Mouse (Mus musculus) right cerebral cortex, adult 2 months (tissue): ENCODE data around the gene Atp6v0b.
A peak's percentile ranks its signal among the peaks of the same experiment; 100 is the strongest.

Source experiments
- DNase-seq, 2 experiments: peaks; one replicate each; pipeline ENCODE4 v3.0.0; 2021 to 2022; ENCODE audit warnings: low spot score in 2 of 2

The Atp6v0b gene

GRCm38 (mm10) chr4:117887133-117887532, at the start of gene Atp6v0b:
Gene Atp6v0b, minus strand, starts transcription at chr4:117887333.
- DNase-seq, result peak; percentile 96

DNA sequence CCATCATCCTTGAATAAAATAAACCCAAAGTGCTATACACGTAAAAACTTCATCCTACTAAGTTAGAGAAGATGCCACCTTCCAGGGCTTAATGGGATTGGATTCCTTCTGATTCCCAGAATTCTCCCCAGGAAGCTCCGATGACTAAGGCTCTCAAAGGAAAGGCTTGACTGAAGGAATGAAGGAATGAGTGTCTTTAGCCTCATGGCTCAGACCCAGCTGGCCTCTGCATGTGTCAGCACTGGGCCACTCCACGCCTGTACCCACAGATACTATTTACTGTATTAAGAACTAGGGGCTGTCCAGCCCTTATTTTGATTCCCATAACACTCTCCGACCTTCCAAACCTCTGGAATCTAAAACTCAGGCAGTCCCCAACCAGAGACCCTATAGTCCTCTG, 46.9 kb upstream of the Atp6v0b start:
- no peak for DNase-seq

DNA sequence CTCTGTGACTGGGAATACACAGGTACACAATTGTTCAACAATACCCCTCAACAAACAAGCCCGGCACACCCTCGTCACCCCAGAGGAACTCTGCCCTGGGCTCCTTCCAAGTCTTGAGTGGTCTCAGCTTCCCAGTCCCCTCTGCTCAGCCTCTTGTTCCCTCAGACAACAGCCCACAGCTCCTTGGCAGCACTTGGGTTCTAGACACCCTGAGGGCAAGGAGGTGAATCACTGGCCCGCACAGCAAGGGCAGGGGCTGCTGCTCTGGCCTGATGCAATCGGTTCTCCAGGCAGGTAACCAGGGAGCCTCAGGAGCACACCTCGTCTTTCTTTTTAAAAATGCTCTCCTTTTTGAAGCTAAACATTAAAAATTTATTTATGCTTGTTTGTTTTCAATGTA, 46.1 kb upstream of the Atp6v0b start:
- no peak for DNase-seq

DNA sequence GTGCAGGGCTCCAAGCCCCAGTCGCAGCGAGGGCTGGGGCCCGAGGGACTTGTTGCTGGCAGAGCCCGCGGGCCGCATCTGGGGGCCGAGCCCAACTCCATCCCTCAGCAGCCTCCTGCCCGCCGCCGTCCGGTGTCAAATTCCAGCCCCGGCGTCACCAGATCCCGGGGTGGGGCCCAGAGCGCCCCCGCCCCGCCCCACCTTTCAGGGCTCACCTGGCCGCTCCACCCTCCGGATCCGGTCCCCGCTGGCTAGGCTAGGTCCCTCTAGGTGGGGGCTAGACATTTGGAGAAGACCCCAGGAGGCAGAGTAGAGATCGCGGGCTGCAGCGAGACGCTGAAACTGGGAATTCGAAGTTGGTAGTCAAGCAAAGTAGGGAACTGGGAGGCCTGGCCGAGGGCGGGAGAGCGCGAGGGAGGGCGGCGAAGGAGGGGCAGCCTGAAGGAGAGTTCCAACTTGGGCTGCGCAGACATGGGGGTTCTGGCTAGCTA, 42.3 kb upstream of the Atp6v0b start, which contains the start of gene Artn:
Gene Artn (minus strand): TSS at position 373 of the 491 bp plus-strand sequence.
- no peak for DNase-seq

GRCm38 (mm10) chr4:117928699-117929241, 41.6 kb upstream of the Atp6v0b start:
- DNase-seq, result peak; percentile 57 to 68

DNA sequence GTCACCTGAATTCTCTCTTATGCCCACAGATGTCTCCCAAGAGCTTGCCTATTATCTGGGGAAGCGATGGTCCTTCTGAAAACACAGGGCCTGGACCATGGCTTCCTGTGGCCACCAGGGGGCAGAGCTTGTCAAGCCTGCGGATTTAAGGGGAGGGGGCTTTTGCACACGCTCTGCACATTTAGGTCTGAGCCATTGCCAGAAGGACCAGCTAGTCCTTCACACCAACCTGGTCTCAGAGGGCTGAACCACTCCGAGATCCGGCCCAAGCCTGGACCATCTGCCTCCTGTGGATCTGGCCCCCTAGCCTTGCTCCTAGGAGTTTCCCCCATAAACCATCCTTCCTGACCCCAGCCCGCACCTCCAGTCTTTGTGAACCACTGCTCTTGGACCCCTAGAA, 41.1 kb upstream of the Atp6v0b start:
- DNase-seq, result no peak

DNA sequence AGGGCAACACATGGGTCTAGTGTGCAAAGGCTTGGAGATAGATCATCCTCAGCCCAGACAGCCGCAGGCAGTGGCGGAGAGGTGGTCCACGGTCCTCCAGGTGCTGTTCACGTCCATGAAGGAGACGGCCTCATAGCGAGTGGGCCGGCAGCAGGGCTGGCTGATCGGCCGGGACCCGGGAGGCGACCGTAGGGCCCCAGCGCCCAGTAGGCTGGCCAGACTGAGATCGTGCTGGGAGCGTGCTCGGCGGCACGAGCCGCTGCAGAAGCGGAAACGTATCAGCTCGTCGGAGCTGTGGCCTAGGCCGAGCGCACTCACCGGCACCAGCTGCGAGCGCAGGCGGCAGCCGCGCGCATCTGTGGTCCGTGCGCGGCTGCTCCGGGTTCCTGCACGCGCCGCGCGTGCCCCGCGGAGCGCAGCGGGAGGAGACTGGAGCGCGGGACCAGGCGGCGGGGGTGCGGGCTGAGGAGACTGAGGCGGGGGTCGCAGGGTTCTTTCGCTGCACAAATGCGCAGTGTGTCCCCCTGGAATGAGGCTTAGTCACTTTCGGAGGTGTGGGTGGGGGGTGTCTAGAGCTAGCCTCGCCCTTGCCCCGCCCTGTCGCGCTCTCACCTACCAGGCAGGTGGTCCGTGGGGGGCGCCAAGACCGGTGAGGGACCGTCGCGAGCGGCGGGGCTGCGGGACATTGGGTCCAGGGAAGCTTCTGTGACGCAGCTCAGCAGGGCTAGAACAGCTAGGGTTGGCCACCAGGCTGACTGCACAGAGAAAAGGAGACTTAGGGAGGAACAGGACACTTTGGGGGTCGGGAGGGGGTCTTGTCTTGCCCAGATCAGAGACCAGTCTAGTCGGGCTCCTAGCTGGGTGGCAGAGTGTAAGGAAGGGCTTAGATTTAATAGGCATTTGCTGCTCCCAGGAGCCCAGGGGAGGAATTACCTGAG, 39.7 kb upstream of the Atp6v0b start:
- DNase-seq, result peak; percentile 61 to 72

DNA sequence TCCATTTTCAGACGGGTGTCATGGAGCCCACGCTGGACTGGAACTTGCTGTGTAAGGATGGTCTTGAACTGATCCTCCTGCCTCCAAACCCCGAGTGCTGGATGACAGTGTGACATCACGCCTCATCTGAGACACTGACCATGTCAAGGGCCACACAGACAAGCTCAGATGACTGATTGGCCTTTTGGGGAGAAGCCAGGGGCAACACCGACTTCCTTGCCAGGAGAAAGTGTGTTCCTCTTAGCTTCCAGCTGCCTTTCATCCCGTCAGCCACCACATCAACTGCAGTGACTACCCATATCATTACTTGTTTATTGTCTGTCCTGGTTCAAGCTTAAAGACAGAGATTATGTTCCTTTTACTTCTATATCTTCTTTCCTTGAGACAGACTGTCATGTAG, 37.8 kb upstream of the Atp6v0b start:
- DNase-seq, result no peak

DNA sequence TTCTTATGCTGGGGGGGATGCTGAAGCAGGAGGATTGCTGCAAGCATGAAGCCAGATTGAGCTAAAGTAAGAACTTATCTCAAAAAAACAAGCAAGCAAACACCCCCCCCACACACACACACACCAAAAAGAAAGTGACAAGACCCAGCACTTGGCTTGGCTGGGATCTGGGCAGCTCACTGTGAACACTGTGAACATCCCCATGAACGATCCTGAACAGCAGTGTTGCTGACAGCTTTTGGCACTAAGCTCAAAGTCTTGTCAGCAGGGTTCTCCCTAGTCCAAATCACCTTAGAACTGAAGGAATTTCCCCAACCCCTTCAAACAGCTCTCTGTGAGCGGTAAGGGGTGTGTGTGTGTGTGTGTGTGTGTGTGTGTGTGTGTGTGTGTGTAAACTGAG, 36.3 kb upstream of the Atp6v0b start:
- no peak for DNase-seq

- no peak for DNase-seq
Measured at GRCm38 (mm10) chr4:117921358-117921757, 34.2 kb upstream of the Atp6v0b start.

DNA sequence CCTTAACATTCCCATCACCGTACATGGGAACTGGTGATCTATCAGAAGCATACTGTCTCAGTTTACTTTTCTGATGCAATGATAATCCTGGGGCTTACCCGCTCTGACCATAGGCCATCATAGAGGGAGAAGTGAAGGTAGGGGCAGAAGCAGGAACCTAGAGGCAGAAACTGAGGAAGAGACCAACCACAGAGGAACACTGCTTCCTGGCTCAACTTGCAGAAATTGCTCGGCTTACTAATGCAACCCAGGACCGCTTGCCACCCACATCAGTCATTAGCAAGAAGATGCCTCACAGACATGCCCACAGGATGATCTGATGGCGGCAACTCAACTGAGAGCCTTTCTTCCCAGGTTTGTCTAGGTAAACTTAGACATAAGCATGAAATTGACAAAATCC, 31.6 kb upstream of the Atp6v0b start:
- no peak for DNase-seq

DNA sequence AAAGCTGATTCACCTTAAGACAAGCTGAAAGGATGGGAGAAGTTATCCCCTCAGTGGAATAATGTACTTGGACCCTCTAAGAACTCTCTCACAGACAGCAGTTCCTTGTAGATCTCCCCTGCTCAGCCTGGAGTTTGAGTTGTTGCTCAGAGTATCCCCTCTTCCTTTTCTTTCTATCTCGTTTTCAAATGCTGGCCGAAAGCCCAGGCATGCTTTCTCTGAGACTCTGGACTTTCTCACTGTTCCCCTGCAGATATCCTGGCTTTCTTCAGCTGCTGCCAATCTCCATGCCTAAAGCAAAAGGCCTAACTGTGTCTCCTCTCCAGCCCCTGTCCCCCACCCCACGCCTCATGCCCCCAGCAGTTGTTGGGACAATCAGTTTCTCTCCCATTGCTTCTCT, 31.1 kb upstream of the Atp6v0b start:
- DNase-seq, result no peak

- DNase-seq, result no peak
Measured at GRCm38 (mm10) chr4:117917847-117918246, 30.7 kb upstream of the Atp6v0b start.

GRCm38 (mm10) chr4:117917402-117917801, 30.3 kb upstream of the Atp6v0b start:
- no peak for DNase-seq

DNA sequence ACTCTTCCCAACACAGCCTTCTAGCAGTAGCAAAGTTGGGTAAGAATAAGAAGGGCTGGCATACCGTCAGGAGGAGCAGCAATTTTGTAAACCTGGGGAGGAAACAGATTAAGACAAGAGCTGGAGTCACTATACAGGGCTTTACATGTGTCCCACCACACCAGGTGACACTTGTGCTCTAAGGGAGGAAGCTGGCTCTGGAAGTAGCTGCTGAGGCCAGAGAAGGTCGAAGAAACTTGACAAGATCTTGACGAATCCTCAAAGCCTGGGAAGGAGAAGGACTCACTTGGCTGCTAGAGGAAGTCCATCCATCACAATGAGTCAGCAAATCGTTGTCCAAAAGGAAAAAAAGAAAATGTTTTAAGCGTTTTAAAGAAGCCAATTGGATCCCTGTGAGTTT, 29.3 kb upstream of the Atp6v0b start:
- no peak for DNase-seq

DNA sequence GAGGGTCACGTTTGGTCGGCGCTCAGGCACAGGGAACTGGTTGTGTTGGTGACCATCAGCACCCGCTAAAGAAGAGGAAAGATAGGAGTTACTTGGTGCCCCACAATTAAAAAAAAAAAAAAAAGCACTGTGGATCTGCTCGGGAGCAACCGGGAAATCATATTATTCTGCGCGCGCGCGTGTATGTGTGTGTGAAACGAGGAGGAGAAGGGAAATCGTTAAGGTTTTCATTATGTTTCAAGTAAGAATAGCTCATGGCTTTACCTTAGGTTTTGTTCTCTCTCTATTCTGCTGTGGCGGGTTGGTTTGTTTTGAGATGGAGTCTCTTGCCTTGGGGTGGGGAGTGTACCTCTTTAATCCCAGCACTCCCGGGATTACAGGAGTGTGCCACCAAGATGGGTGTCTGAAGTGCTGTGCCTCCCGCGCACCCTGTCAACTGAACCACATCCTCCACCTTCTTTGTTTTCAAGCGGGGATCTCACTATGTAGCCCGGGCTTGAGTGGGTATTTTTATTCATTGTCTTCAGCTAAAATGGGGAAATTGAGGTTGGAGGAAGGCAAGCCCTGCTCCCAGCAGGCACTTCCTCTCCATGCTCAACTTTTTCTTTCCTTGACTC, 28.5 kb upstream of the Atp6v0b start:
- DNase-seq, result no peak

DNA sequence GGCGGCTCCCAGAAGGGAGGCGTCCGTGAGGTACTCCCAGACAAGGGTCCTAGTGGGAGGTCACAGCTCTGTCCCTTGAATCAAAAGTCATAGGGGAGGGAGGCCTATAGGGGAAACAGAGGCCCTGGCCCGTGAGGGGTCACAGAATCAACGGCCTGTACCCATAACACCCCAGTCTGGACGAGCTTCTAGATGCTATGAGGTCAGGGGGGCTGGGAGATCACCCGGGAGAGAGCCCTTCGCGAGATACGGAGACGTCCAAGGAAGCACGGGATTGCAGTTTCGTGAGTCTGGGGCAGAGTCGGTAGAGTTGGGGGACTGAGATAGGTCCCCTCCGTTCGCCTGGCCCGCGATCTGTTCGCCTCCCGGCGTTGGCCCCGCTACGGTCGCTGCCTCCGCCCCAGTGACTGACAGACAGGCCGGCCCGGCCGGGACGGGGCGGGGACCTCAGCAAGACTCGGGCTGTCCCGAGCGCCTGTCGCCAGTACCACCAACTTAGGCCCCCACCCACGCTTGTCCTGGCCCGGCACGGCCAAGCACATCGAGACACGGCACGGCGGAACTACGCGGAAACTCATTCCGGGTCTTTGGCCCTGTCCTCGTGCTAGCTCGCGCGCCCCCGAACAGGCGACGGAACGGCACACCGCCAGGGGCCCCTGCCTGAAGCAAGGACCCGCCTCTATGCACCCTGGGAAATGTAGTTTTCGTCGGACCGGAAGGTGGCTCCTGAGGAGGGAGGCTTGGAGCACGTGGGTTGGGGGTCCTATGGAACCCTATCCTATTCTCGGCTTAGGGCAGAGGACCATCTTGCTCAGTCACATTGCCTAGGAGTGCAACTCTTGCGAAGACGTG, 27.7 kb upstream of the Atp6v0b start, which contains the start of gene Ipo13:
Gene Ipo13 (minus strand): TSS at position 409 of the 852 bp plus-strand sequence.
- peak; percentile 92 to 96 for DNase-seq

GRCm38 (mm10) chr4:117914031-117914430, 26.9 kb upstream of the Atp6v0b start:
- DNase-seq, result no peak

GRCm38 (mm10) chr4:117913421-117913820, 26.3 kb upstream of the Atp6v0b start:
- no peak for DNase-seq

- DNase-seq, result no peak
Measured at GRCm38 (mm10) chr4:117912685-117913273, 25.6 kb upstream of the Atp6v0b start.

DNA sequence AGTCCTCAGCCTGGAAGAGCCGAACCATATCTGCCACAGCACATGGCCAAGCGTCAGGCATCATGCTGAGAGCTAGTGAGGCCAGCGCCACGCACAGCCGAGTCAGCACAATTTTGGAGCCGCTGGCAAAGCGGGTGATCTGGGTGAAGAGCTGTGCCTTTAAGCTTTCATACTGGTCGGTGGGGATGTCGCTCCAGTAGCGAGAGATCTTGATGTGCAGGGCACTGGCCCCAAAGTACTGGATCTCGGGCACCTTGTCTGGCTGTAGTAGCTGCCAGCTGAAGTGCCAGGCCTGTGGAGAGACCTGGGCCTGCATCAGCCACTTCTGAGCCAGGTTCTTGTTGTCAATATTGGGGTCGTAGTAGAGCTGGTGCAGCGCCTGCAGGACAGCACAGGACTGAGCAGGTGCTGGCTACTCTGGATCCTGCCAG, 25.0 kb upstream of the Atp6v0b start:
- no peak for DNase-seq
